Mouse (Mus musculus): ENCODE results near the gene Chad. TPM values are rescaled to one million over a fixed set of nuclear protein-coding genes. Genes with fewer than 3 reads are reported as not detected.

Gene Chad
- total RNA-seq, 1 experiment from 2014 or later: 0.40 TPM

GRCm38 (mm10) chr11:94601321-94602281 is 36.8 kb downstream of the Chad start, which contains the start of gene Acsf2:
Acsf2 (minus strand) TSS chr11:94601871.
- peak; percentile 65 to 72 for ATAC-seq (replicated peaks in 1 of 2; ENCODE audit: insufficient read depth in 1 of 2, low FRiP score in 2 of 2, low TSS enrichment in 1 of 2, low read depth in 1 of 2, poor library complexity in 2 of 2, severe bottlenecking in 2 of 2)

GRCm38 (mm10) chr11:94602356-94602955 is 37.6 kb downstream of the Chad start:
- no peak for ATAC-seq (replicated peaks in 1 of 2; ENCODE audit: insufficient read depth in 1 of 2, low FRiP score in 2 of 2, low TSS enrichment in 1 of 2, low read depth in 1 of 2, poor library complexity in 2 of 2, severe bottlenecking in 2 of 2)

GRCm38 (mm10) chr11:94610744-94611740 is 46.2 kb downstream of the Chad start:
- peak in 1 of 2 experiments; percentile 42; a peak in 2 of 4 replicates for ATAC-seq (replicated peaks in 1 of 2; ENCODE audit: insufficient read depth in 1 of 2, low FRiP score in 2 of 2, low TSS enrichment in 1 of 2, low read depth in 1 of 2, poor library complexity in 2 of 2, severe bottlenecking in 2 of 2)

- no peak for ATAC-seq (replicated peaks in 1 of 2; ENCODE audit: insufficient read depth in 1 of 2, low FRiP score in 2 of 2, low TSS enrichment in 1 of 2, low read depth in 1 of 2, poor library complexity in 2 of 2, severe bottlenecking in 2 of 2)
Observed at GRCm38 (mm10) chr11:94614603-94615002, 49.8 kb downstream of the Chad start.

- no peak for ATAC-seq (replicated peaks in 1 of 2; ENCODE audit: insufficient read depth in 1 of 2, low FRiP score in 2 of 2, low TSS enrichment in 1 of 2, low read depth in 1 of 2, poor library complexity in 2 of 2, severe bottlenecking in 2 of 2)
Observed at GRCm38 (mm10) chr11:94615494-94615893, 50.6 kb downstream of the Chad start.

GRCm38 (mm10) chr11:94617646-94618045 is 52.8 kb downstream of the Chad start:
- ATAC-seq (replicated peaks in 1 of 2; ENCODE audit: insufficient read depth in 1 of 2, low FRiP score in 2 of 2, low TSS enrichment in 1 of 2, low read depth in 1 of 2, poor library complexity in 2 of 2, severe bottlenecking in 2 of 2): no peak

Other genes starting within 250 kb of the Chad start
- 297 and 467 TPM in 2 replicates for gene Luc7l3, start 243.1 kb upstream of the Chad start, total RNA-seq (2017)
- gene Ankrd40, start 237.0 kb upstream of the Chad start, total RNA-seq (2017): 63.5 and 70.8 TPM in 2 replicates
- gene Abcc3, start 172.1 kb upstream of the Chad start, total RNA-seq (2017): 2.6 and 3.8 TPM in 2 replicates
- gene Cacna1g, start 90.8 kb upstream of the Chad start, total RNA-seq (2017): not detected in 2 replicates
- gene Spata20, start 78.9 kb upstream of the Chad start, total RNA-seq (2017): not detected in 2 replicates
- gene Epn3, start 65.1 kb upstream of the Chad start, total RNA-seq (2017): 0.06 and 0.20 TPM in 2 replicates
- gene Mycbpap, start 43.3 kb upstream of the Chad start, total RNA-seq (2017): 0.74 and 1.8 TPM in 2 replicates
- 10.8 and 12.8 TPM in 2 replicates for gene Rsad1, start 15.8 kb upstream of the Chad start, total RNA-seq (2017)
- gene Acsf2, start 36.8 kb downstream of the Chad start, total RNA-seq (2017): 8.0 and 10.4 TPM in 2 replicates
- gene Lrrc59, start 64.7 kb downstream of the Chad start, total RNA-seq (2017): 95.1 and 117 TPM in 2 replicates
- gene Mrpl27, start 88.7 kb downstream of the Chad start, total RNA-seq (2017): 31.3 and 36.5 TPM in 2 replicates
- gene Eme1, start 88.9 kb downstream of the Chad start, total RNA-seq (2017): 12.4 and 20.9 TPM in 2 replicates
- 4.5 and 7.3 TPM in 2 replicates for gene Xylt2, start 112.5 kb downstream of the Chad start, total RNA-seq (2017)
- not detected in 2 replicates for gene Gm11541, start 139.5 kb downstream of the Chad start, total RNA-seq (2017)
- not detected in 2 replicates for gene Cdc34b, start 176.7 kb downstream of the Chad start, total RNA-seq (2017)
- gene Tmem92, start 217.7 kb downstream of the Chad start, total RNA-seq (2017): not detected in 2 replicates

All from hematopoietic stem cell, adult 5-6 weeks (primary cell).